Mouse (Mus musculus): ENCODE measurements around the gene Zcchc13. TPM values are rescaled to one million over a fixed set of nuclear protein-coding genes. Genes with fewer than 3 reads are reported as not detected.
"Not testable (repeated sequence)": the region's sequence is repeated elsewhere in the genome, so short reads cannot be mapped to it uniquely, and the experiment has no call there.

Zcchc13 gene
- polyA plus RNA-seq, 1 experiment from 2014 or later: not detected

DNA sequence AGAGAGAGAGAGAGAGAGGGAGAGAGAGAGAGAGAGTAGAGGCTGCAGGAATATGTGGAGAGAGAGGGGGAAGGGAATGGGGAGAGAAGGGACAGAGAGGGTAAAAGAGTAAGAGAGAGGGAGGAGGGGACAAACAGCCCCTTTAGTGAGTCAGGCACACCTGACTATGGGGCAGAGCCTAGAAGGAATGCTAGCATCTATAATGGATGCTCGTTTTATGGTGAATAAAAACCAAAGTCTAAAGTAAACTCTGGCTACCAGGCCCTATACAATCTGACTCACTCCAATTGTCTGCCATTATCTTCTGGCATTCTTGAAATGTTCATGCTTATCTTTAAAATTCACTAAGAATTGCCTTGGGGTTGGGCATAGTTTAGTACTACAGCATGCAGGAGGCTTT lies 21.7 kb downstream of the Zcchc13 start:
- 13% methylated on average over 1 of the region's 1 CpGs for WGBS
- H3K4me2 ChIP-seq: no peak overlapping the region
- ATAC-seq (ENCODE audit: borderline replicate concordance, extremely low read depth, low FRiP score, low TSS enrichment): no peak

DNA sequence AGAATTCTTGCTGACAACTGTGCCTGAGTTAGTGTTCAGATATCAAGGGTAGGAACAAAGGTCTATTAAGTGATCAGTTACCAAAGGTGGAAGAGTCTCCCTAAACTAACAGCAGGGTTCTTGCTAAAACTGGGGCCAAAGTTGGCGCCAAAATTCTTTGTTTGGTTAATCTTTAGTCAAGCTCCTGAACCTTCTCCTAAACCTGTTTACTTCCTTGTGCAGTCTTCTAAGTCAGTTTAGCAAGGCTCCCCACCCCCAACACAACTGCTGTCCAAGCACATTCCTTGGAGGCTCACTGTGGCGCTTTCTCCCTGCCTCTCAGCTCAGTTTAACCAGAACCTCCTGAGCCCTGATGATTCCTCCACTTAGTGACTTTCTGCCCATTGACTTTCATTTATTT lies 22.6 kb downstream of the Zcchc13 start:
- Histone ChIP-seq H3K4me2 (no peak overlapping the region), H3K4me1 (no peaks in the 10 kb centered on the region), H3K9ac (no peak overlapping the region), H3K36me3 (no peaks in the 10 kb centered on the region), H3K4me3 (no peak overlapping the region), H3K9me3 (no peaks in the 10 kb centered on the region), H3K27me3 (no peaks in the 10 kb centered on the region), H3K27ac (no peak overlapping the region)
- 23% methylated on average over 2 of the region's 2 CpGs for WGBS
- ATAC-seq (ENCODE audit: borderline replicate concordance, extremely low read depth, low FRiP score, low TSS enrichment): no peak

More for the DNA sequence above, 21.7 kb downstream of the Zcchc13 start:
- Histone ChIP-seq H3K9me3 (no peaks in the 10 kb centered on the region), H3K4me1 (no peaks in the 10 kb centered on the region), H3K27ac (no peak overlapping the region), H3K4me3 (no peak overlapping the region), H3K36me3 (no peaks in the 10 kb centered on the region), H3K9ac (no peak overlapping the region), H3K27me3 (no peaks in the 10 kb centered on the region)

DNA sequence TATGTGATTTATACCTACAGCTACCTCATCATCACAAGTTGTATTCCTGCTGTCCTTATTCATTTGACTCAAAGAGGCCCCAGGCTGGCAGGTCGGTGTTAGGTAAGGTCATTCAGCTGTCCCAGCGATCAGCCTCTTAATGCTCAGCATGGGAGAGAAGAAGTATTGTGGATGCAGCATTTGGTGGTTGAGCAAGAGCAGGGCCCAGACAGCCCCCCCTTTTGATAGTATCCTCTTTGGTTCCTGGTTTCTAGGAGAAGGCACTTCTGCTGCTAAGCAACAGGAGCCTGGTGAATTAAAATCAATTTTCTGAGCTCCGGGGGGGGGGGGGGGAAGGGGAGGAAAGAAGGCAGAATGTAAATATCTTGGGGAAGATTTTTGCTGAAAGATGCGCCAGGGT lies 28.6 kb downstream of the Zcchc13 start:
- Histone ChIP-seq H3K36me3 (no peaks in the 10 kb centered on the region), H3K4me3 (no peak overlapping the region), H3K4me2 (no peak overlapping the region), H3K9me3 (no peaks in the 10 kb centered on the region), H3K27me3 (peaks cover 7% of the 10 kb centered on the region; the same call in 1 of the 2 replicates), H3K27ac (no peak overlapping the region), H3K9ac (no peak overlapping the region), H3K4me1 (no peaks in the 10 kb centered on the region)
- no peak for ATAC-seq (ENCODE audit: borderline replicate concordance, extremely low read depth, low FRiP score, low TSS enrichment)
- 60% methylated on average over 4 of the region's 4 CpGs for WGBS

DNA sequence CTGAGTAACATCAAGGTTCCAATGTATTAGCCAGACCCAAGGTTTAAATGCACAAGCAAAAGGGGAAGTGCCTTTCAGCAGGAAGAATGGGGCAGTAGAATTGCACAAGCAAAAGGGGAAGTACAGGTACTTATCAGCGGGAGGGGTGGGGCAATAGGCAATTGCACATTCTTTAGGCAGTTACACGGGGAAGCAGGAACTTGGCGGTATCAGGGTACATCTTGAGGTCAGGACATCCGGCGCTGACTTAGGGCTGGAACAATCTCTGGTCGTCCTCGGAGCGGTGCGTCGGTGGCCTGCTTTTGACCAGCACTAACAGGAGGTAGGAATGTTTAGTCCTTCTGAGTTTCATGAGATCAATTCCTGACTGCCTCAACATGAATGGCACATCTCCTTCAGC lies 34.1 kb downstream of the Zcchc13 start:
- H3K9me3 ChIP-seq; H3K27me3 ChIP-seq; H3K9ac ChIP-seq; H3K4me2 ChIP-seq; H3K4me1 ChIP-seq; H3K36me3 ChIP-seq; ATAC-seq (ENCODE audit: borderline replicate concordance, extremely low read depth, low FRiP score, low TSS enrichment); H3K4me3 ChIP-seq; H3K27ac ChIP-seq: not testable (repeated sequence)
- 74% methylated on average over 10 of the region's 10 CpGs for WGBS

DNA sequence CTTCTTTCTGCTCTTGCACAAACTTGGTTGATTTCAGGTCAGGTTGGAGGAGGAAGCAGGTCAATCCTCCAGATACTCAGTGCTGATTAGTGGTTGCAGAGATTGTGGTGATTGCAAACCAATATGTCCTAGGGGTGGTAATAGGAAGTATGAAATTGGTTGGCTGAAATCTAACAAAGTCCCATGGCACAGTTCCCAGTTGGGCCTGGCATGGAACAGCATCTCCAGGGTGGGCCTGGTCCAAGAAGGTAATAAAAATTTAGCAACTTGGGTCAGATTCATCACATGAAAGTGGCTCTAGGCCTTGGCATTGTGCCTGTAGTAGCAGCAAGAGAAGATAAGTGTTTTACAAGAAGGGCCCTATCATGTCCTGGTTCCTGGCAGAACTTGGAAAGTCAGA lies 39.9 kb downstream of the Zcchc13 start:
- Histone ChIP-seq H3K36me3 (no peaks in the 10 kb centered on the region), H3K4me1 (no peaks in the 10 kb centered on the region), H3K4me3 (no peak overlapping the region), H3K9ac (no peak overlapping the region), H3K4me2 (no peak overlapping the region), H3K9me3 (no peaks in the 10 kb centered on the region), H3K27me3 (peaks cover 2% of the 10 kb centered on the region; the same call in 1 of the 2 replicates), H3K27ac (no peak overlapping the region)
- no peak for ATAC-seq (ENCODE audit: borderline replicate concordance, extremely low read depth, low FRiP score, low TSS enrichment)

DNA sequence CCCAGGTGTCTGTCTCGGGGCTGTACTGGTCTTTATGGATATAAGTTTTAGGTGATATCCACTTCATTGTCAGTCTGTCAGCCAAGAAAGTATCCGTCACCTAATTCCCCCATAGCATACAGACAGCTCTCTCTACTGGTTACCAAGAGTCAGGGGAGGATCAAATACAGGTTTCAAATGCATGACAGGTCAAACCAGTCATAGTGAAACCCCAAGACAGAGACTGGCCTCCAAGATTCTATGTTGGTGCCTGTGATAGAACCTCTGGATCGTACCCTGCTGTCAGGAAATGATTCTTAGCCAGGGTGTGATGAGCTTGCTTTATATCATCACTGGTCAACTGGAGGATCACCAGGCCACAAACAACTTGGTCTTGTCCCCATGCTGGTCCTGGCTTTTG lies 43.4 kb downstream of the Zcchc13 start:
- Histone ChIP-seq H3K36me3 (no peaks in the 10 kb centered on the region), H3K27ac (no peak overlapping the region), H3K4me1 (no peaks in the 10 kb centered on the region), H3K9ac (no peak overlapping the region), H3K4me2 (no peak overlapping the region), H3K4me3 (no peak overlapping the region), H3K27me3 (0 out of 2 replicates have a peak, but pooled peaks cover 2% of the 10 kb centered on the region), H3K9me3 (no peaks in the 10 kb centered on the region)
- ATAC-seq (ENCODE audit: borderline replicate concordance, extremely low read depth, low FRiP score, low TSS enrichment): no peak
- WGBS: 74% methylated on average over 3 of the region's 3 CpGs

DNA sequence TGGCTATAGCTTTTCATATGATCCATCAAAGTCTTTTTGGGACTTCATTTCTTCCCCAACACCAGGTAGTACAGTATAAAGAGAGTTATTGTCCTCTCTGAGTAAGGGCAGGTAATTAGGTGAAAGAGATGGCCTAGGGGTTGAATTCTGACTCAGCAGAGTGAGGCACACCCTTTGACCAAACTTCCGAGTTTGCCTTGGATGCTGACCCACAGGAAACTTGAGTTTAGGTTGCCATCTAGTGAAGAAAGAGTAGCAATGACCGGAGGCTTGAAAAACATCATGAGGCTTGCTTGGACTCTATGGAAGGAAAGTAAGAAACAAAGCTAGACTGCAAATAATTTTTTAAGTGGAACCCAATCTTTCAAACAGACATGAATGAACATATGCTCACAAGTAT lies 44.3 kb downstream of the Zcchc13 start:
- Histone ChIP-seq H3K27ac (no peak overlapping the region), H3K9ac (no peak overlapping the region), H3K27me3 (0 out of 2 replicates have a peak, but pooled peaks cover 7% of the 10 kb centered on the region), H3K4me3 (no peak overlapping the region), H3K4me1 (no peaks in the 10 kb centered on the region), H3K9me3 (no peaks in the 10 kb centered on the region), H3K36me3 (no peaks in the 10 kb centered on the region), H3K4me2 (no peak overlapping the region)
- no peak for ATAC-seq (ENCODE audit: borderline replicate concordance, extremely low read depth, low FRiP score, low TSS enrichment)
- WGBS: 12% methylated on average over 2 of the region's 2 CpGs

Other genes with a start within 250 kb of the Zcchc13 start
- 0.31 TPM in 1 of 2 replicates, not detected in the other for gene Tsx, start 216.1 kb upstream of the Zcchc13 start, polyA plus RNA-seq (2015; fragmentation: Nextera tagmentation; extraction: Ambion mirVana)
- not detected in 2 replicates for gene Gm26992, start 208.6 kb upstream of the Zcchc13 start, polyA plus RNA-seq (2015; fragmentation: Nextera tagmentation; extraction: Ambion mirVana)
- 14.0 and 15.8 TPM in 2 replicates for gene Slc16a2, start 191.4 kb downstream of the Zcchc13 start, polyA plus RNA-seq (2015; fragmentation: Nextera tagmentation; extraction: Ambion mirVana)